Mouse (Mus musculus): ENCODE measurements around the gene Ak1.

The Ak1 gene

DNA sequence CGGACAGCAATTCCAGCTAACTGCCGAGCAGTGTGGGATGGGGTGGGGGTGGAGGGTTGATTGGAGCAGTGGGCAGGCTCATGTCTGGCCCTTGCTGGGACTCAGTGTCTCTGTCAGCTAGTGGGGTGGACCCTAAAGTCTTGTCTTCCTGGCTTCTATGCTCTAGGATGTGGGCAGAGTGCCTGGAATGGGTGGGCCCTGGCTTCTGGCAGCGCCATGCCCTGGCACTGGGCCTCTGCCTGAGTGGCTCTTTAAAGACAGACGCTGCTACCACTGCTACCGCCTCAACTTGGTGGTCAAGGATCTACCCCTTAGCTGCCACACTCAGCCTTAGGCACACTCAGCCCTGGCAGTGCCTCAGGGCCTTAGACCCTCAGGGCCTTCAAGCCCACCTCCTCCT, 7.2 kb downstream of the Ak1 start:
- DNase-seq = peak; percentile 67

DNA sequence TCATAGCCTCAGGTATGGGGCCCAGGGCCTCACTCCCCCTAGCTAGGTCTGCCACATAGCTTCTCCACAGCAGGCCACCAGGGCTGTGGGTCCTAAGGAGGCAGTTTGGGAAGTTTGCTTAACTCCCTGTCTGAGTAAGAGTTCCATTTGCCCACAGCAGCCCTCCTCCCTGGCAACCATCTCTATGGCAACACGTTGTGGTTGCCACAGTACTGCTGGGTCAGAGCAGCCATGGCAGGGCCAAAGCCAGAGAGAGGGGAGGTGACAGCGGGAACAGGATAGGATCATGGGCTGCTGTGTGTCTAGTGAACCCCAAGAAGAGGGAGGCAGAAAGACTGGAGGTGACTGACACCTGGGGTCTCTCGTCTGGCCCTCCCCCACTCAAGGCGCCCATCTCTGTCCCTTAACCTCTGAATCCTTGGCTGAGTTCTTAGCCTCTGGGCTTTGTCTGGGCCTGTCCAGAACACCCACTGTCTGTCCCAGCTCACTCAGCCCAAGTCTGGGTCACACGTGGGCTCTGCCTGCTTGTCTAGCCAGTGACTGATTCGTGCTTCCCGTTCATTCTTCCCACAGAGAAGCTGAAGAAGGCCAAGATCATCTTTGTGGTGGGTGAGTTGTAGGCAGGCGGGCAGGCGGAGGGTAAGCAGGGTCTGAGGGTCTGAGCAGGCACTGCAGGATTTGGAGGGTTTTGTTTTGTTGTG, 7.9 kb downstream of the Ak1 start:
- DNase-seq = peak; percentile 56

DNA sequence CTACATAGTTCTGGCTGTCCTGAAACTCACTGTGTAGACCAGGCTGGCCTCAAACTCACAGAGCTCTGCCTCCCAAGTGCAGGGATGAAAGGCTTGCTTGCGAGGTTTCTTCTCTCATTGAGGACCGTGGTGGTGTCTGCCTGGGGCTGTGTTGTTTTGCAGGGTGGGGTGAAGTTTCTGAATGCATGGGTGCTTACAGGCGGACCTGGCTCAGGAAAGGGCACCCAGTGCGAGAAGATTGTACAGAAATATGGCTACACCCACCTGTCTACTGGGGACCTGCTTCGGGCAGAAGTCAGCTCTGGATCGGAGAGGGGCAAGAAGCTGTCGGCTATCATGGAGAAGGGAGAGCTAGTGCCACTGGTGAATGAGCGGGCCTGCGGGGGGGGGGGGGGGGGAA, 8.5 kb downstream of the Ak1 start:
- DNase-seq = no peak

DNA sequence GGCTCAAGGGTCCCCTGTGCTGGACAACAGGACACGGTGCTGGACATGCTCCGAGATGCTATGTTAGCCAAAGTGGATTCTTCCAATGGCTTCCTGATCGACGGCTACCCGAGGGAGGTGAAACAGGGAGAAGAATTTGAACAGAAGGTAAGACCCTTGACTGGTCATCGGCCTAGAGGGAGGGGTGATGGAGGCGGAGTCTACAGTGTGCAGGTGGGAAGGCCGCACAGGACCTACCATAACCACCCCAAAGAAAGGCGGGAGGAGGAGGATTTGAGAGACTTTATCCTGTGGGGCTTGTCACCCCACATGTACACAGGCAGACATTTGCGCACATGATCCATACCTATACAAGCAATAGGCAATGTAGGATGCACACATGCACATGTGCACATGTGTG, 9.5 kb downstream of the Ak1 start:
- no peak for DNase-seq

DNA sequence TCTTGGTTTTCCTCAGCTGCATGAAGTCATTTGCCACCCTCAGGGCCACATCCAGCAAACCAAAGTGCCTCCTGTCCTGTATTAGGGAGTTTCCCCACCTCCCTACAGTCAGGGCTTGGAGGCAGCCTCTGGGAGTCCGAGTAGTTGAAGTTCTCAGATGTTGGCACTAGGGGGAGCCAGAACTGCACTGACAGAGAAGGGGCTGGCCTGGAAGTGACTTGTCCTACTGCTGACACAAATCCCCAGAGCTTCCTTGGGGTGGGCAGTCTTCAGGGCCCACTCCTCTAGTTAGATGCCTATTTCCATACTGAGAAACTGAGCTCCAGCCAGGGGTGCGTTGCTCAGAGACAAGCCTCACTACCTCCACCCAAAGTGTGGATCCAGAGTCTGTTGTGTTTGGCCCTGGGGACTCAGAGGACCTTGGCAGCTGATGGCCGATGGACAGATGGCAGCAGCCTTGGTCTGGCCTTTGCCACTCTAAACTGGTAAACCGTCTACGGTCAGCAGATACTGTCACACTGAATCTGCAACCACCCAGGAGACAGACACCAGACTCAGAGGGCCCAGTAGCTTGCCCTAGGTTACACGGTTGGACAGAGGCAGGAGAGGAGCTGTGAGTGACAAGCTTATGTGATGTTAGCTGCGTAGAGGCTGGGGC, 10.3 kb downstream of the Ak1 start:
- DNase-seq = peak; percentile 70

DNA sequence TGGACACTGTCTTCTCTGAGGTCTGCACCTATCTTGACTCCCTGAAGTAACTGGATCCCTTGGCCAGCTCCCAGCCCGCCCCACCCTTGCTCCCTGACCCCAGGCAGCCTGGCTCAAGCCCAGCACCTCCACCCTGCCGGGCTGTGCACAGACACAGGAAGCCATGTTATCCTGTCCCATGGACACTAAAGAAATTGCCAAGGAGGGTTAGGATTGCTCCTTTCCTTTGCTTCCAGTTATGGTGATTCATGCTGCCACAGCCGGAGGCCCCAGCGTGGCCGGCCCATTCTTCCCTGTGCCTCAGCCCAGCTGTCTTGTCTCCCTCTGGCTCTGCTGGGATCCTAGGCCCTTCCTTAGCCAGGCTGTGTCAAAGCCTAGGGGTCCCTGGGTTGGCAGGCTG, 12.1 kb downstream of the Ak1 start:
- no peak for DNase-seq

DNA sequence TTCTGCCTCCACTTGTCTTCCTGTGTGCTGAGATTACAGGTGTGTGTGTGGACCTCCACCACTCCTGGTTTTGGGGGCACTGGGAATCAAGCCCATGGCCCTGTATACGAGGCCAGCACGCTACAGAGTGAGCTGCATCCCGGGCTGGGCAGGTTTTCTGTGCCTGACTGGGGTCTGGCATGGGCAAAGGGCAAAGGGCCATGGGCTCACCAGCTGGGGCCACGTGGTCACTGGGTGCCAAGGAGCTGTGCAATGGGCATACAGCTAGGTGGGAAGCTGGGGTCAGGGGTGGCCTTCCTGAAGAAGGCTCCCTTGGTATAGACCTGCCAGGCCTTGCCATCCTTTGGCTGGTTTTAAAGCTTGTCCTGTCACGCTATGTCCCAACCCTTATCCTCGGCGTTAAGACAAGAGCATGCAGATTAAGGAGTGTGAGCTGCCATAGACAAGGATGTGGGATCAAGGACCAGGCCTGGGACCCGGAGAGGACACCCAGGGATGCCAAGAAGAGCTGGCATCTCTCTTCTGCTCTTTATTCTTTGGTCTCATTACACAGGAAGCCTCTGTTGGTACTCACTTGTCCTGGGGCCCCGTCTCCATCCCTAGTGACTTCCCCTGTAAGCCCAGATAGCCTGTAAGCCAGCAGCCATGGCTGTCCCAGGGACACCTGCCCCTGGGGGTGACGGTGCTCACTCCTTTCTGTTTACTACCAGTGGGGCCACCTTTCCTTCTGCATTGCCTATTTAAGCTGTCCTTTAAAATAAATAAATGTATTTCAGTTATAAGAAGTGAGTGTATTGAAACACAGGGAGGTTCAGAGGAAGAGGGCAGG, 12.9 kb downstream of the Ak1 start:
- DNase-seq = no peak

DNA sequence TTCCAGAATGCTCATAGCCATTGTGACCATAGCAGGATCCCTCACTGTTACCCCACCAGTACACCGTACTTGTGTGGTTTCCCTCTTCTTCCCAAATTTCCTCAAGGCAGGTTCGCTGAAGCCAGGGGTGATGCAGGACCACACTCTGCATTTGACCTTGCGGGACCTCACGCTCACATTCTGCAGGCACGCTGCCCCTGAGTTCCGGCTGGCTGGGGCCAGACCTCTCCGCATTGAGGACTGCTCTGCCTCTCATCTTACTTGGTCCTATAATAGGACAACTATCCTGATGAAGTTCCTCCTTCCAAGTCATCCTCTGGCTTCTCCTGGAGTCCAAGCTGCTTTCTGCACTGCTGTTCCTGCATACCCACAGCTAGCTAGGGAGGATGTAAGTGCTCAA, 15.1 kb downstream of the Ak1 start:
- DNase-seq = no peak

DNA sequence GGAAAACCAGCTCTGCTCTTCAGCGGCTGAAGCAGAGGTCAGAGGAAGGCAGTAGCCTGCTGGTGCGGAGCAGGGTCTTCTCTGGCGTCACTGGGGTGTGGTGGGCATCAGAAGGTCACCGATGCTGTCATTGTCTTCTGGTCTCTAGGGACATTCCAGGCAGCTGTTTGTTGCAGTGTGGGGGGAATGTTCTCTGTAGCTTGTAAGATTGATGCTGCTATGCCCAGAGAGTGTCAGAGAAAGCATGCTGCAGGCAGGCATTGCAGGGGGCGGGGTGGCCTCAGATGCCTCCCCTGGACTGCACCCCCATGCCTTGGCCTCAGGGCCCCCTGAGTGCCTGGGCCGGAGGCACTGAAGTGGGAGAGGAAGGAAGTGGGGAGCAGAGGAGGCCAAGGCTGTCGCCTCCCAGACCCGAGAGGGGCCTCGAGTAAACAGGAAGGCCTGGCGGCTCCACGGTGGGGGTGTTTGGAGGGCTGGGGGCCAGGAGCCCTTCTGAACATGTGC, 16.3 kb downstream of the Ak1 start:
- no peak for DNase-seq

DNA sequence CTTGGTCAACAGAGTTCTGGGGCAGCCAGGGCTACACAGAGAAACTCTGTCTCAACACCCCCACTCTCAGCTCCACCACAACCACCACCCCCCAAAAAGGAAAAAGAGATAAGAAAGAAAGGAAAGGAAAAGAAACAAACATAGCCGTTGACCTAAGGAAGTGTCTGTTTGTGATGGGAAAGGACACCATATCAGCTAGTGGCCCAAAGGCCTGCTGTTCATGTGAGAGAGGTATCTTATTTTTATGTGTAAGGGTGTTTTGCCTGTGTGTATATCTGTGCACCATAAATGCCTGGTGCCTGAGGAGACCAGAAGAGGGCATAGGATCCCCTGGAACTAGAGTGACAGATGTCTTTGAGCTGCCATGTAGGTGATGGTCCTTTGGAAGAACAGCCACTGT, 18.1 kb downstream of the Ak1 start:
- no peak for DNase-seq

DNA sequence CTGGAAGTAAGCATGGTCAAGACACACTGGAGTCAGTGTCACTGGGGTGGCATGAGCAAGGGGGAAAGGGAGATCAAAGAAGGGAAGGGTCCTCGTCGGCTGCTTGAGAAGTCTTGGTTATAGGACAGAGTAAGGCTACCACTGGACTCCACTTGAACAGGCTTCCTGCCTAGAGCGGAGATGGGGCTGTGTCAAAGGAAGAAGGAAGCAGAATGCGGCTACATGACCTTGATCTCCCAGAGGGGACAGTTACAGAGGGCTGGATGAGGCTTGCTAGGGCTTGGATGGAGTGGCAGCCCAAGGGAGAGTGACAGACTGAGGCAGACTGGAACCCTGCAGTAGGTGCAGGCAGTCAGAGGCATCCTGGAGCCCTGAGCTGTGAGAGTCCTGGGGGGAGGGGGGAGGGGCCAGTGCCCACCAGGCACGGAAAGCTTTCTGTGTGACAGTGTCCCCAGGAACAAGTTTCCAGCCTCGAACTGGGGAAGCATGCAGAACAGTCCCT, 19.0 kb downstream of the Ak1 start:
- DNase-seq = no peak

DNA sequence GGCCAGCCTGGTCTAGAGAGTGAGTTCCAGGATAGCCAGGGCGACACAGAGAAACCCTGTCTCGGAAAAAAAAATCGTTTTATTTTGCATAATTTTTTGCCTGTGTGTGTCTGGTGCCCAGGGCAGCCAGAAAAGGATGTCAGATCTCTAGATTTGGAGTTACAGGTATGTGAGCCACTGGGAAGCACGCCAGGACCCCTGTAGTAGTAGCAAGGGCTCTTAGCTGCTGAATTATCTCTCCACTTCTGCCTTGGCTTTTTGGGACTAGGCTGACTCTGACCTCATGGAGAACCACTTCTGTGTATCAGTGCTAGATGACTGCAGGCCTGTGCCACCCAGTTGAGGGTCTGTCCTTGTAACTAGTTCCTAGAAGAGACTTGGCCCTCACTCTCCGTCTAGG, 20.3 kb downstream of the Ak1 start:
- no peak for DNase-seq

DNA sequence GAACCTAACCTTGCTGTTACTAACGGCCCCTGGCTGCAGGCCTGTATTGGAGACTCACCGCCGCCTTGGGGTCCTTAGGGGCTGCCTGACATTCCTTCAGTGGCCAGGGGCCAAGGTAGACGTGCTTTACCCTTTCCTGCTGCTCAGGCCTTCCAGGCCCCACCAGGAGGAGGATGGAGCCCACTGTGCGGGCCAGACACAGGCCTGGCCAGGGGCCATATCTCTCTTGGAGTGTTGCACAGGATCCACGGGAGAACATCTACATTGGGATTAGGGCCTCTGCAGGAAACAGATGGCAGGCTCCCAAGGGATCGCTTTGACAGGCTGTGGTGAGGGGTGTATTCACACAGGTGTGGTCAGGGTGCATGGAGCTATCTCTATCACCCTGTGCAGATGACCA, 21.3 kb downstream of the Ak1 start:
- DNase-seq = no peak

DNA sequence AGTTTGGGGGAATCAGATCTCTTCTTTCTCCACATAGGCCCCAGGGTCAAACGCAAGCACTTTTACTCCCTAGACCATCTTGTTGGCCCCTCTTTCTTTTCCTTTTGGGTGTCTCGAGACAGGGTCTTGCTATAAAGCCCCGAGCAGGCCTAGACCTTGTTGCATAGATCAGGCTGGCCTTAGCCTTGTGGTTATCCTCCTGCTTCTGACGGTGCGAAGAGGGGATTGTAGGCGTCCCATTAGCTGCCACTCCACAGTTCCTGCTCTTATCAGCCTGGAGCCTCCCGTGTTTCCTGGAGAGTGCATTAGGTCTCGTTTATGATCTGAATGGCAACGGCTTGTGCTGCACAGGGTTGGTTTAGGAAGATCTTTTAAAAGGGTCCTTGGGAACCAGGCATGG, 22.5 kb downstream of the Ak1 start:
- DNase-seq = no peak

DNA sequence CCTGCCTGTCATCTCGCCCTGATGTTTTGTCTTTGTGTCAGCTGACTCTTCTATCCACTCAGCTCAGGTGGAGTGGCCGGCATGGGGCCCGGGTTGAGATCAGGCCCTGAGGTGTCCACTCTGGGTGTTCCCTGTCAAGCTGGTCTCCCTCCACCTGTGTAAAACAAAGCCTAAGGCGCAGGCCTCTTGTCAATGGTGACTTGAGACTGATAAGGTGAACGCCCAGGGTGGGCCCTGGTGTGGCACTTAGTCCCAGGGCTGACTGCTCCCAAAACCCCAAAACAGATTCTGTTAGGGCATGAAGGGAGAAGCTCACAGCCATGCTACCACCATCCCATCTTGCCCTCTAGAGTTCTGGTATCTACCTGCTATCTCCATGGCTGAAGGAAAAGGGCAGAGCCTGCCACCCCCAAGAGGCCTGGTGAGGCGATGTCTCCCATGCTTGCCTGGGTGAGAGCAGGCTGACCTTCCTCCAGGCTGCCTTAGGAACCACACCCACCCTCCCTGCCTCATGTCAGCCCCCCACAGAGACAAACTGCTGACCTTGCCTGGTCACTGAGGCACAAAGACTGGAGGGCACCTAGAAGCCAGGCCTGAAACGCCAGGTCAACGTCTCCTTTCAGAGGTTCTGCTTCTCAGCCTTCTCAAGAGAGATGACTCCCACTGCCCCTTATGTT, 23.4 kb downstream of the Ak1 start:
- no peak for DNase-seq

DNA sequence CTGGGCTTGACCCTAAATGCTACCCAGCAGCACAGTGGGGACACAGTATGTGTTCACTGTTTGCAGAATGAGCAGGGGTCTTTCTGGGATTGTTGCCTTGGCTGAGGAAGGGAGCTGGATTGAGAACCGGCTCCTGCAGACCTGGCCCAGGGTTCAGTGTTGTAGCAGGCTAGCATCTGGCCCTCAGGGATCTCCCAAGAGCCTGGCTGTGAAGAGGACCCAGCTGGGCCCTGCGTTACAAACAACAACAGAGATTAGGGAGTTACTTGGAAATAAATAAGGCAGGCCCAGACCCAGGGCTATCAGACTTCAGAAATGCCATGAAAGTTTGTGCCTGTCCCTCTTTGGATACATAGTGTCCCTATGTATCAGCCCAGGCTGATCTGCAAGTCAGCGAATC, 24.1 kb downstream of the Ak1 start:
- no peak for DNase-seq

DNA sequence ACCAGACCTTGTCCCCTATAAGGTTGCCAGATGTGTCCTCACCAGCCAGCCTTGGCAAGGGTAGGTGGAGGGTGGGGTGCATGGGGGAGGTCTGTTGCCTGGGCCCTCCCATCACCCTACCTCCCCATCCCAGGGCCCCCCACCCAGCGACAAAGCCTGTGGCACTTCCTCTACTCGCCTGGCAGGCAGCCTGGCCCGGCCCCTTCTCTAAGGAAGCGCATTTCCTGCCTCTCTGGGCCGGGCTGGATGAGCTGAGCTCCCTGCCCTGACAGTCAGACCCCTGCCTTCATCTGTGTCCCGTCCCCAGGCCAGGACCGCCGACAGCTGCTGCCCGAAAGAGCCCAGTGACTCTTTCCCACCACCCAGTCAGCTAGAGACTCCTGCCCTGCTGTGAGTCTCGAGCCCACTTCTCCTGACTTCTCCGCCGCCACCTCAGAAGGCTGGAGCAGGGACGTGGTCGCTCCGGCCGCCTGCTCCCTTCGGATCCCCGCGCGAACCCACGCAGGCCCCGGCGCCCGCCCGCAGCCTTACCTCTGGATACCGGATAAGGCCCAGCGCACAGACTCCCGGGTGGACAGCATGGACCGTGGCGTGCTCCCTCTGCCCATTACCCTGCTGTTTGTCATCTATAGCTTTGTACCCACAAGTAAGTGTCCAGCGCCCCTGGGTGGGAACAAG, 25.0 kb downstream of the Ak1 start, which contains the start of gene Eng:
Gene Eng, plus strand, starts transcription at position 217 of the 678 bp plus-strand sequence.
- no peak for DNase-seq

DNA sequence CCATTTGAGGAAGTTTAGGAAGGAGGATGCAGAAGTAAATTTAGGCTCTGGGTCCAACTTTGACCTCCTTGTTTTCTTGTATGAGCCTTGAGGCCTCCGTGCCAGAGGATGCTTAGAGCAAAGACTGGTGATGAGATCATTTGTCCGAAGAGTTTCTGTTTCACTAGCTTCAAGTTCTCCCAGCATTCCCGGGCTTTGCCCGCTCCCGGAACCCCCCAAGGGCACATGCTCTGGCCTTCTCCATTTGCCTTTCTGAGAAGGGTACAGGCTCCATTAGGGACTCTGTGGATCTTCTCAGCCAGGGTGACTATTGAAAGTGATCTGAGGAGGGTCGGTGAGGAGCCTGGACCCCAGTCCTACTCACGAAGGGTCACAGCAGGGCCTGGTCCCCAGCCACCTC, 25.8 kb downstream of the Ak1 start:
- no peak for DNase-seq

DNA sequence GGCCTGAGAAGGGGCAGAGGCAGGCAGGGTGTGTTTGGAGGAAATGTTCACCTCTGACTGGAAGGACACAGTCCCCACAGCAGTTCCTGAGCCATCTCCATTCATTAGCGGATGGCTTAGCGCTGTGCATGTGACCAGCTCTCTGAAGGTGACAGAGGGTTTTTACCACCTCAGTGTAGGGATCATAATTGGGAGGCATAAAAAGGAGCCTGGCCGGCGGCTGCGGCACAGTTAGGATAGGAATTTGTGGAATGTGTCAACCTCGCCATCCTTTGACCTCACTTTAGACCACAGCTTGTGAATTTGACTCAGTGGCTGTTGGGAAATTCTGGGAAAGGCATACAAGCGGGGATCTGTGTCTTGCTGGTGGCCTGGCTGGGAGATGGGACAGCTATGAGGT, 32.2 kb downstream of the Ak1 start:
- no peak for DNase-seq

DNA sequence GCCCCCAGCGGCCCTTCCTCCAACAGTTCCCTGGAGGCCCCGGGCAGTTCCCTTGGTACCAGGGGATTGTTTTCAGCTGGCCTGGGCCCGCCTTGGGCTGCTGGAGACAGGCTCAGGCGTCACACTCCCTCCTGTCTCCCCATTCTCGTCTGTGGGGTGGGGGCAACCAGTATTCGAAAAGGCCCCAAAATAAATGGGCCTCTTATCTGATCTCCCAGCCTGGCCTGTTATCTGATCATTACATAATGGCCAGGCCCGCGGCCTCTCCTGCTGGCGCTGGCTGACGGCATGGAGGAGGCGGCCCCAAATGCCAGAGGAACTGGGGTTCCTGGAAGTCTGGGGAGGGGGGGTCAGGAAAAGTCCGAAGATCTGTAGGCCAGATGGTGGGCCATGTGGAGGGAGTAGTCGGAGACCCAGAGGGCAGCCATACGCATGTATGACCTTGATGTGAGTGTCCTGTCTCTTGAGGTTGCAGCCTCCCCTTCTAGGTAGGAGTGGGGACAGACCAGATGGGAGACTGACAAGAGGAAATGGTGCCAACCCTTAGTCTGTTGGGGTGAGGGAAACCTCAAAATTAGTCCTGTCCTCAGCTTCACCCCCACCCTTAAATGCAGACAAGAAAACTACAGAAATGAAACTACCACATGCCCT, 33.3 kb downstream of the Ak1 start:
- DNase-seq = no peak

DNA sequence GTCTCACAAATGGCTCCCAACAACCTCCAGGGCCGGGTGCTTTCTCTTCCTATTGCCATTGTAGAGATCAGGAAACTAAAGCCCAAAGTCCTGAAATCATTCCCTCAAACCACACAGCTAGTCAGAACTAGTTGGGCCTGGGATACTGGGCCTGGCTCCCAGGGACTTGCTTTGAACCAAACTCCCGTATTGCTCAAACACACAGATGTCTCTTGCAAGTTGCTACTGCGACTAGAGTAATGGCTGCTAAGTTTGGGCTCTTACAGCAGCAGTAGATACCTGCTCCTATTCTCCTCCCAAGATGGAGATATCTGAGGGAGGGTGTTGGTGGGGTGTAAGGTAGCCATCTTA, 33.8 kb downstream of the Ak1 start:
- DNase-seq = no peak

DNA sequence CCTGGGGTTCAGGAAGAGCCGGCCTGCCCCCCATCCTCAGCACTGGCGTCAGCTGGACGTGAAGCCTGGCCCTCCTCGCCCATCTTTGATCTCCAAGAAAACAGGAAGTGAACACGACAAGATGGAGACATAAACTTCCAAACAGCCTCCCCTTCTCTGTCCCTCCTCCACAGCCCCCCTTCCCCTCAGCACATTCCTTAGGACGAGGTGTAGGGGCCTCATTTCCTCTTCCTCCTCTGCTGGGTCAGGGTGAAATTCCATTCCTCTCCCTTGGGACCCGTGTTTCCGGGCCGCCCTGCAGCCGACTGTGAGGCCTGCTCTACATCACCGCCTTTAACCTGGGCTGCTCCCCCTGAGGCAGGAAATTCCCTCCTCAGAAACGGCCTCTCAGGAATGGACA, 34.3 kb downstream of the Ak1 start:
- DNase-seq = no peak
